Mouse (Mus musculus) kidney, adult 2 months (tissue): ENCODE measurements around the gene Rtp3.

ENCODE experiments used
- CTCF ChIP-seq: fragments of 200-500 bp; conservative IDR thresholded peaks from 2 replicates; pipeline ENCODE4 v1.5.1; 2011; ENCODE audit warnings: low read depth, mild to moderate bottlenecking, control low read depth, low read length, moderate library complexity, mixed read lengths; ENCODE audit not compliant: insufficient read depth, insufficient read length
- POLR2A ChIP-seq: fragments of 200-500 bp; IDR thresholded peaks from one replicate; pipeline ENCODE4 v1.6.1; 2011; ENCODE audit warnings: low read depth, low read length, control low read depth

- TF ChIP-seq POLR2A (no peak), CTCF (no peak)
Measured at GRCm38 (mm10) chr9:110999056-110999455, 8.7 kb upstream of the Rtp3 start.
